Mouse (Mus musculus): Measurements from ENCODE around the gene Trim30c.
A peak's percentile ranks its signal among the peaks of the same experiment; 100 is the strongest.
"Not testable (repeated sequence)": the region's sequence is repeated elsewhere in the genome, so short reads cannot be mapped to it uniquely, and the experiment has no call there.

Gene Trim30c

GRCm38 (mm10) chr7:104400698-104401097, at the start of gene Trim30c:
Gene Trim30c (minus strand): TSS chr7:104400837.
- DNase-seq, result no peak

DNA sequence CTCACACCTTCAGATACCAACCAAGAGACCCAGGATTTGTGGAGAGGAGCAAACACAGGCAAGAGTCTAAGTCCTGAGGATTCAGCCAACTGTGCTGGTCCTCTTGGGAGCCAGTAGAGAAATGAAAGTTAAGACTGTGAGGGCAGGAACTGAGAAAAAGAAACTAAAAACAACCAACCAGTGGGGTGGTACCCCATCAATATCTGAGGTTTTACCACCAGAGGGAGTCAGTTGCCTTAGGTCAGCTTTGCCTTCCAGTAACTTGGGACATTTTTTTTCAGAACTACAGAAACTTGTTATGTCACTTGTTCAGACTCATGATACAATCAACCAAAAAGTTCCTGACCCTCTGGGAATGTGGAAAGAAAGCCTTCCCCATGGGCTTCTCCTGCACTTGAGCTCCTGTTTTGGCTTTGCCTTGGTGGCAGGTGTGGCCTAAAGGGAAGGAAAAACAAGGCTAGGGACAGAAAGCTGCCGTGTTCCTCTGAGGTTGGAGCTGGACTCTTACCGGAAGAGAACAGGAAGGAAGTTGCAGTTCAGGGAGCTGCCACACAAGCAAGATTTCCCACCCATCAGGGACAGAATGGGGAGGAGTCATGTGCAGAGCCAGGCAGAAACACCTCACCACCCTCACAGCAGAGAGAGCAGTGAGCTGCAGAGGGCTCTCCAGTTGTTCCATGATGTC, 45.5 kb upstream of the Trim30c start:
- DNase-seq, result no peak

DNA sequence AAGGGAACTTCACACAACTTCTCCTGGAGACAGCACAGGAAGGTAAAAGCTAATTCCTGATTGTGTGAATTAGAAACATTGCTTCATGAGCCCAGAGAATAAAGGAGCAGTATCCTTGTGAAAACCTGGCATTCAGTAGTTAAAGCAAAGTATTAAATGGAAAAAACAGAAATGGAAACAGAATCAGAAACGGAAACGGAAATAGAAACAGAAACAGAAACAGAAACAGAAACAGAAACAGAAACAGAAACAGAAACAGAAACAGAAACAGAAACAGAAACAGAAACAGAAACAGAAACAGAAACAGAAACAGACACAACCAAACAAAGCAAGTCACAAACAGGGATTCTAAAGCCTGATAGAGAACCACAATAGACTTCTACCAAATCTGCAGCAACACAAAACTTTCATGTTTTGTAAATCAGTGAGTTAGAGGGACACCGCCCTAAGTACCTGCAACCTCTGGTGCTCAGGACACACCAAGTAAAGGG, 3.9 kb upstream of the Trim30c start:
- DNase-seq, result no peak

DNA sequence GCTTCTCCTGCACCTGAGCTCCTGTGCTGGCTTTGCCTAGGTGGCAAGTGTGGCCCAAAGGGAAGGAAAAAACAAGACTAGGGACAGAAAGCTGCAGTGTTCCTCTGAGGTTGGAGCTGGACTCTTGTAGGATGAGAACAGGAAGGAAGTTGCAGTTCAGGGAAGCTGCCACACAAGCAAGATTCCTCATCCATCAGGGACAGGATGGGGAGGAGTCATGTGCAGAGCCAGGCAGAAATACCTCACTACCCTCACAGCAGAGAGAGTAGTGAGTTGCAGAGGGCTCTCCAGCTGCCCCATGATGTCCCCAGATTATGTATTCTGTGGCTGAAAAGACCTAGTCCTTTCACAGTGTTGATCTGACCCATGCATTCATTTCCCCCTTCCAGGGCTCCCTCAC, 503 bp upstream of the Trim30c start:
- DNase-seq, result no peak

GRCm38 (mm10) chr7:104398492-104398891, 2.1 kb downstream of the Trim30c start:
- no peak for DNase-seq

DNA sequence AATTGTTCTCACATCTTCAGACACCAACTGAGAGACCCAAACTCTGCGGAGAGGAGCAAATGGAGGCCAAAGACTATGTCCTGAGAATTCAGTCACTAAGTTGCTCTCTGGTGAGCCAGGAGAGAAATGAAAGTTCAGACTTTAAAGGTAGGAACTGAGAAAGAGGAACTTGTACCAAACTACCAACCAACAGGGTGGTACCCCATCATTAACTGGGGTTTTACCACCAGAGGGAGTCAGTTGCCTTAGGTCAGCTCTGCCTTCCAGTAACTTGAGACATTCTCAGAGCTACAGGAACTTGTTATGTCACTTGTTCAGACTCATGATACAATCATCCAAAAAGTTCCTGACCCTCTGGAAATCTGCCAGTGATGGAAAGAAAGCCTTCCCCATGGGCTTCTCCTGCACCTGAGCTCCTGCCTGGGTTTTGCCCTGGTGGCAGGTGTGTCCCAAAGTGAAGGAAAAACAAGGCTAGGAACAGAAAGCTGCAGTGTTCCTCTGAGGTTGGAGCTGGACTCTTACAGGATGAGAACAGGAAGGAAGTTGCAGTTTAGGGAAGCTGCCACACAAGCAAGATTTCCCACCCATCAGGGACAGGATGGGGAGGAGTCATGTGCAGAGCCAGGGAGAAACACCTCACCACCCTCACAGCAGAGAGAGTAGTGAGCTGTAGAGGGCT, 30.8 kb downstream of the Trim30c start, which contains the start of gene Trim30b:
Gene Trim30b, minus strand, starts transcription at position 149 of the 679 bp plus-strand sequence.
- DNase-seq, result no peak

DNA sequence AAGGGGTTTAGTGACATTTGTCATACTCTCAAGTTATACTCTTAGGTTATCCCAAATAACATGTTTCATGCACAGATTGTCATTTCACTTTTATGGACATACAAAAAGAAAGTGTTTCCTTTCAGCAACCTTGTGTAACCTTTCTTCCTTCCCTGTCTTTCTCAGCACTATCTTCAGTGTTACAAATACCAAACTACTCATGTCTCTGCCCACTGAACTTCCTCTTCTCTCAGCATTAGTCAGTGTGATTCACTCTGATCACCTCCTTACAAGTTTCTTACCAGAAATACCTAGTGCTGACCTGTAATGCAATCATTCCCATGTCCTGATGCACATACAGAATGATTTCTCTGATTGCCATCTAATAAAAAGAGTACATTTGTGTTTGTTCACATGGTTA, 34.3 kb downstream of the Trim30c start:
- no peak for DNase-seq

GRCm38 (mm10) chr7:104353600-104353967, 47.1 kb downstream of the Trim30c start:
- no peak for DNase-seq

DNA sequence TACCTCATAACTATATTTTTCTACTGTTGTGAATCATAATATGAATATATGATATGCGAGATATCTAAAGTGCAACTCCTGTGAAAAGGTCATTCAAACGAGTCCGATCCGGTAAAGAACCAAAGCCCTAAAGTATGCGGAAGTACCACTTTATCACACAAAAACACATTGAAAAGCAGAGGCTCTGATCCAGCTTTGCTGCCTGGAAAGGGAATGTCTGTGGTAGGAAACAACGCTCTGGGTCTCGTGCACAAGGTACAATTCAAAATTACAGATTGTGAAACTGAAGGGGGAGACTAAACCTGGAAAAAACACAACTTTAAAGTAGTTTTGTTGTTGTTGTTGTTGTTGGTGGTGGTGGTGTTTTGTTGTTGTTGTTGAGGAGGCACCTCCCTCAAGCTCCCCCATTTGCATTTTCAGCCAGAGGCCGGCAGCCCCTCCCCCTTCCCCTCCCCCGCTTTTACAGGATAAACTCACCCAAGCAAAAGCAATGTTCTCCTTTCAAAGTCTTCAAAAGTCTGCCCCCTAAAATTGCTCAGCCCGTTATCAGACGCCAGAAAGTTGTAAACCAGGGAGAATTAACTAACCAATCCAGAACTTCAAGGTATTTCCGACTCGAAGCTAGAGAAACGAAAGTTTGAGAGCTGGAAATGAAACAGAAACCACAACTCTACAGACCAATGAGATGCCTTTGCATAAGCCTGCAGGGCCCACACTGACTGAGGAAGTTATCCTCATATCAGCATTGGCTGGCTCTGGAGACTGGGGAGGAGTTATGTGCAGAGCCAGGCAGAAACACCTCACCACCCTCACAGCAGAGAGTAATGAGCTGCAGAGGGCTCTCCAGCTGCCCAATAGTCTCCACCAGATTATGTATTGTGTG, 47.7 kb downstream of the Trim30c start, which contains the start of gene Trim12c:
Gene Trim12c, minus strand, starts transcription at position 646 of the 883 bp plus-strand sequence.
- DNase-seq, result peak; percentile 4

DNA sequence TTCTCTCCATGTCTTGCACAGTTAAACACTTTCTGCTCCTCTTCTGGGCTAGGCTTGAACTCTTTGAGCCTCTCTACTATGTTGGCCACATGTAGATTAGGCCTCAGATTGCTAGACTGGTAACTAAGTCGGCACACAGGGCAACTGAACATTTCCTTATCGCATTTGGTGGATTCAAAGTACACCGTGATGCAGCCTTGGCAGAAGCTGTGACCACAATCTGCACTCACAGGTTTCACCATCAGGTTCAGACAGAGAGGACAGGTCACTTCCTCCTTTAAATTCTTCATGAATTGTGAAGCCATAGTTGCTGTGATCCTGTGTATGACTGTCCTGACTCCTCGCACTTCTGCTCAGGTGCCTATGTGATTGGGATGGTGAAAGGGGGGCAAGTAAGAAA, 52.6 kb downstream of the Trim30c start:
- DNase-seq, result not testable (repeated sequence)

GRCm38 (mm10) chr7:104340744-104341143, 59.9 kb downstream of the Trim30c start:
- not testable (repeated sequence) for DNase-seq

- DNase-seq, result not testable (repeated sequence)
These were observed 65.1 kb downstream of the Trim30c start for GRCm38 (mm10) chr7:104335547-104335946.

All from right cerebral cortex, adult 18-20 months (tissue).